Comparison of ENCODE assay signal across 10 mouse cellular contexts in genomic region chr8:44800827-44801273, GRCm38 (mm10).
DNase-seq lines count a peak whose midpoint lies in the region; ATAC-seq lines count a peak whose summit lies in the region.
"Had no signal": no experiment of that assay in that cellular context is flagged by ENCODE, and none has a peak within 500 bp of the region (broad histone marks: within the 10 kb centered on the region; RNA-seq: fewer than 3 reads in every experiment).

No protein-coding gene starts in this region.

- ATAC-seq in granulocyte monocyte progenitor cell, adult 5-6 weeks (replicated peaks; ENCODE audit: poor library complexity, severe bottlenecking): peak; percentile 70
- no peak for ATAC-seq in forebrain, embryonic 14.5 days
- no peak for ATAC-seq in hindbrain, embryonic 13.5 days (ENCODE audit: low FRiP score)
- ATAC-seq in activated CD4-positive, CD25-positive, alpha-beta regulatory T cell, adult 4 months: no peak

- no peaks in the 10 kb centered on the region for H3K27me3 ChIP-seq in forebrain, embryonic 14.5 days (replicated peaks; ENCODE audit: control insufficient read depth, insufficient read depth, low read length)
- H3K27me3 ChIP-seq in hindbrain, embryonic 13.5 days: no peaks in the 10 kb centered on the region

- H3K4me3 ChIP-seq in forebrain, embryonic 14.5 days (ENCODE audit: low read depth, low read length): no peak overlapping the region
- no peak overlapping the region for H3K4me3 ChIP-seq in hindbrain, embryonic 13.5 days

- H3K27ac ChIP-seq in forebrain, embryonic 14.5 days (ENCODE audit: low read depth, low read length): no peak overlapping the region
- no peak overlapping the region for H3K27ac ChIP-seq in hindbrain, embryonic 13.5 days

- H3K9ac ChIP-seq in forebrain, embryonic 14.5 days (ENCODE audit: low read length): no peak overlapping the region
- no peak overlapping the region for H3K9ac ChIP-seq in hindbrain, embryonic 13.5 days

- DNase-seq in embryo, embryonic 10 days (ENCODE audit: low spot score): peak; percentile 28
- no peak for DNase-seq in embryo, embryonic 9.5 days (ENCODE audit: extremely low spot score)
- peak; percentile 93 for DNase-seq in kidney, adult 9 months
- DNase-seq in lung, postnatal 36 days: peak; percentile 17
- DNase-seq in forebrain, embryonic 14.5 days (ENCODE audit: low spot score): no peak
- DNase-seq: cerebellum, adult 9-10 months; left cerebral cortex, postnatal 4 days had no signal

- no peaks in the 10 kb centered on the region for H3K4me1 ChIP-seq in forebrain, embryonic 14.5 days (ENCODE audit: control insufficient read depth, insufficient read depth, low read length)
- H3K4me1 ChIP-seq in hindbrain, embryonic 13.5 days (replicated peaks): no peaks in the 10 kb centered on the region

- 80% methylated on average over 6 of the region's 6 CpGs for WGBS in forebrain, embryonic 14.5 days
- 52% methylated on average over 6 of the region's 6 CpGs for WGBS in hindbrain, embryonic 13.5 days

- no peak overlapping the region for H3K4me2 ChIP-seq in forebrain, embryonic 14.5 days (ENCODE audit: low read length)
- no peak overlapping the region for H3K4me2 ChIP-seq in hindbrain, embryonic 13.5 days

- no peaks in the 10 kb centered on the region for H3K36me3 ChIP-seq in forebrain, embryonic 14.5 days (ENCODE audit: control insufficient read depth, insufficient read depth, low read length)
- H3K36me3 ChIP-seq in hindbrain, embryonic 13.5 days: no peaks in the 10 kb centered on the region

- no peaks in the 10 kb centered on the region for H3K9me3 ChIP-seq in forebrain, embryonic 14.5 days (replicated peaks; ENCODE audit: control insufficient read depth, low read length)
- no peaks in the 10 kb centered on the region for H3K9me3 ChIP-seq in hindbrain, embryonic 13.5 days

Comparison
In these comparisons a context has a peak if more than half of its experiments do, and no peak if none do; other contexts are left out.
1. DNase-seq: peak in embryo, embryonic 10 days (single experiment), kidney, adult 9 months (single experiment) and lung, postnatal 36 days (single experiment); none in embryo, embryonic 9.5 days (single experiment) and forebrain, embryonic 14.5 days (single experiment).